Mouse (Mus musculus): ENCODE data around the gene Kcna10. TPM values are rescaled to one million over a fixed set of nuclear protein-coding genes. Genes with fewer than 3 reads are reported as not detected.
A peak's percentile ranks its signal among the peaks of the same experiment; 100 is the strongest.

Kcna10 gene
- polyA plus RNA-seq, 1 experiment from 2014 or later = not detected

DNA sequence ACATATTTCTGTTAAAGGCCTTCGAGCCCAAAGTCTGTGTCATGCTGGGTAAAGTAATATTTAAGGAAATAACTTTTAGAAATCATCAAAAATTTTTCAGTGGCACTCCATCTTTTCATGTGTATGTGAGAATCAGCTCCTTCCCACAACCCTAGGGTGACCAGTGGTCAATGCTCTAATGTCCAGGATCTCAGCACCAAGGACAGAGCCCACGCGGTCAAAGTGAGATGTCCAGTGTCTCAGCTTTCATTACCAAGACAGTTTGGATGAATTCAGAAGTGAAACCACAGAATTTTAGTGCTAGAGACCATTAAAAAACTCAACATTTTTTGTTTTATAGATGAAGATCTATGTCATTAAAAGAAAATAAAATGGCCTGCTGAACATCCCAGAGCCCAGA lies 10.9 kb upstream of the Kcna10 start:
- H3K4me1 ChIP-seq (replicated peaks; ENCODE audit: insufficient read depth, low read length) = no peaks in the 10 kb centered on the region
- no peaks in the 10 kb centered on the region for H3K36me3 ChIP-seq (ENCODE audit: insufficient read depth, low read length)
- no peak overlapping the region for H3K4me3 ChIP-seq (replicated peaks; ENCODE audit: low read depth, low read length)
- DNase-seq (ENCODE audit: low spot score) (peak; percentile 48), ATAC-seq (replicated peaks; ENCODE audit: low FRiP score, low read depth) (no peak)
- no peak for TF ChIP-seq CTCF (IDR thresholded peaks at IDR 0.05; ENCODE audit: low read depth)
- H3K27ac ChIP-seq = no peak overlapping the region
- H3K9ac ChIP-seq (ENCODE audit: low read depth, low read length) = no peak overlapping the region
- H3K4me2 ChIP-seq (ENCODE audit: low read length) = no peak overlapping the region
- H3K9me3 ChIP-seq (replicated peaks; ENCODE audit: low read length) = no peaks in the 10 kb centered on the region
- WGBS = 56% methylated on average over 3 of the region's 3 CpGs
- H3K27me3 ChIP-seq (ENCODE audit: insufficient read depth, low read length) = no peaks in the 10 kb centered on the region

- H3K9me3 ChIP-seq (replicated peaks; ENCODE audit: low read length) = no peaks in the 10 kb centered on the region
- ATAC-seq (replicated peaks; ENCODE audit: low FRiP score, low read depth) = no peak
- no peak for TF ChIP-seq CTCF (IDR thresholded peaks at IDR 0.05; ENCODE audit: low read depth)
- no peak overlapping the region for H3K27ac ChIP-seq
- no peak overlapping the region for H3K4me3 ChIP-seq (replicated peaks; ENCODE audit: low read depth, low read length)
- H3K4me1 ChIP-seq (replicated peaks; ENCODE audit: insufficient read depth, low read length) = no peaks in the 10 kb centered on the region
- DNase-seq (ENCODE audit: low spot score) = no peak
- H3K36me3 ChIP-seq (ENCODE audit: insufficient read depth, low read length) = no peaks in the 10 kb centered on the region
- WGBS = 92% methylated on average over 1 of the region's 1 CpGs
- H3K27me3 ChIP-seq (ENCODE audit: insufficient read depth, low read length) = no peaks in the 10 kb centered on the region
- no peak overlapping the region for H3K9ac ChIP-seq (ENCODE audit: low read depth, low read length)
- H3K4me2 ChIP-seq (ENCODE audit: low read length) = no peak overlapping the region
Measured at GRCm38 (mm10) chr3:107172556-107172955, 10.3 kb upstream of the Kcna10 start.

DNA sequence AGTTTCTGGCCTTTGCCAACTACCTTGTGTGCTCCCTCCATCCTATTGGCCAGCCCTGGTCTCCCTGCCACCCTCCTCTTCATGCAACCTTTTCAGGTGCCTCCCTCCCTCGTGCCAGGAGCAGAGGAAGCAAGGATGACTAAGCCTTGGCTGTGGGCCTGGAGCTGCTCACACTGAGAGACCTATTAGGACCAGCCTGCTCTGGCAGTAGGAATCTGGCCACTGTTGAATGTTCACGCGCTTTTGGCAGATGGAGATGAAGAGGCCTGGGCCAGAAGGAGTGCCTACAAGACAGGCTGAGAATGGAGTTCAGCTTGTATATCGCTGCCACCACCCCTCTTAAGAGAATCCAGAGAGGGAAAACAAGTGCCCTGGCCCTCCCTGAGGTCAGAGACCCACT lies 7.4 kb upstream of the Kcna10 start:
- no peak for DNase-seq (ENCODE audit: low spot score)
- no peak overlapping the region for H3K4me2 ChIP-seq (ENCODE audit: low read length)
- H3K27me3 ChIP-seq (ENCODE audit: insufficient read depth, low read length) = no peaks in the 10 kb centered on the region
- no peaks in the 10 kb centered on the region for H3K36me3 ChIP-seq (ENCODE audit: insufficient read depth, low read length)
- H3K4me1 ChIP-seq (replicated peaks; ENCODE audit: insufficient read depth, low read length) = no peaks in the 10 kb centered on the region
- ATAC-seq (replicated peaks; ENCODE audit: low FRiP score, low read depth) = no peak
- no peak for TF ChIP-seq CTCF (IDR thresholded peaks at IDR 0.05; ENCODE audit: low read depth)
- 65% methylated on average over 4 of the region's 4 CpGs for whole genome bisulfite sequencing
- H3K4me3 ChIP-seq (replicated peaks; ENCODE audit: low read depth, low read length) = no peak overlapping the region
- no peak overlapping the region for H3K27ac ChIP-seq
- no peaks in the 10 kb centered on the region for H3K9me3 ChIP-seq (replicated peaks; ENCODE audit: low read length)
- H3K9ac ChIP-seq (ENCODE audit: low read depth, low read length) = no peak overlapping the region

DNA sequence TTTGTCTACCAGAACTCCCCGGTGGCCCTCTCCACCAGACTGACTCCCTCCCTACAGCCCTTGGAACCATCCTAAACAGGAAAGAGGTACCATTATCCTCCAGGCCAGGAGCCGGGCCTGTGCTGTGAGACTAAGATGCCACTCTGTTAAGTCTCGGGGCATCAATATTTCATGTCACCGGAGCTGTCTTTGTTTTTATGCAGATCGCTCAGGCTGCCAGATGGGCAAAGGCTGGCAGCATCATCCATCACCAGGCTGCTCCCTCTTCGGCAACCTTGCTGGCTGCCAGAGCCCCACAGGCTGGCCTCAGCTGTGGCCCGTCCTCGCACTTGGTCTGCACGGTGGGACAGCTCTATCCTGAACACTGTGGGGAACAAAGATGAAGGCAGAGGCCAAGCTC lies 6.4 kb upstream of the Kcna10 start:
- ATAC-seq (replicated peaks; ENCODE audit: low FRiP score, low read depth) = no peak

GRCm38 (mm10) chr3:107180860-107181259 lies 2.0 kb upstream of the Kcna10 start:
- no peak for TF ChIP-seq CTCF (IDR thresholded peaks at IDR 0.05; ENCODE audit: low read depth)
- no peak overlapping the region for H3K4me3 ChIP-seq (replicated peaks; ENCODE audit: low read depth, low read length)
- no peaks in the 10 kb centered on the region for H3K9me3 ChIP-seq (replicated peaks; ENCODE audit: low read length)
- H3K27me3 ChIP-seq (ENCODE audit: insufficient read depth, low read length) = no peaks in the 10 kb centered on the region
- ATAC-seq (replicated peaks; ENCODE audit: low FRiP score, low read depth) (no peak), DNase-seq (ENCODE audit: low spot score) (no peak)
- H3K36me3 ChIP-seq (ENCODE audit: insufficient read depth, low read length) = no peaks in the 10 kb centered on the region
- no peaks in the 10 kb centered on the region for H3K4me1 ChIP-seq (replicated peaks; ENCODE audit: insufficient read depth, low read length)
- H3K4me2 ChIP-seq (ENCODE audit: low read length) = no peak overlapping the region
- no peak overlapping the region for H3K9ac ChIP-seq (ENCODE audit: low read depth, low read length)
- 73% methylated on average over 2 of the region's 2 CpGs for WGBS
- no peak overlapping the region for H3K27ac ChIP-seq

More for the DNA sequence above, 6.4 kb upstream of the Kcna10 start:
- no peaks in the 10 kb centered on the region for H3K4me1 ChIP-seq (replicated peaks; ENCODE audit: insufficient read depth, low read length)
- no peak overlapping the region for H3K9ac ChIP-seq (ENCODE audit: low read depth, low read length)
- H3K4me2 ChIP-seq (ENCODE audit: low read length) = no peak overlapping the region
- no peak overlapping the region for H3K4me3 ChIP-seq (replicated peaks; ENCODE audit: low read depth, low read length)
- 48% methylated on average over 9 of the region's 9 CpGs for WGBS
- H3K27ac ChIP-seq = no peak overlapping the region
- no peaks in the 10 kb centered on the region for H3K27me3 ChIP-seq (ENCODE audit: insufficient read depth, low read length)
- no peaks in the 10 kb centered on the region for H3K36me3 ChIP-seq (ENCODE audit: insufficient read depth, low read length)
- H3K9me3 ChIP-seq (replicated peaks; ENCODE audit: low read length) = no peaks in the 10 kb centered on the region
- no peak for DNase-seq (ENCODE audit: low spot score)
- TF ChIP-seq CTCF (IDR thresholded peaks at IDR 0.05; ENCODE audit: low read depth) = no peak

GRCm38 (mm10) chr3:107183178-107183577 lies 322 bp downstream of the Kcna10 start:
- H3K9ac ChIP-seq (ENCODE audit: low read depth, low read length) = no peak overlapping the region

DNA sequence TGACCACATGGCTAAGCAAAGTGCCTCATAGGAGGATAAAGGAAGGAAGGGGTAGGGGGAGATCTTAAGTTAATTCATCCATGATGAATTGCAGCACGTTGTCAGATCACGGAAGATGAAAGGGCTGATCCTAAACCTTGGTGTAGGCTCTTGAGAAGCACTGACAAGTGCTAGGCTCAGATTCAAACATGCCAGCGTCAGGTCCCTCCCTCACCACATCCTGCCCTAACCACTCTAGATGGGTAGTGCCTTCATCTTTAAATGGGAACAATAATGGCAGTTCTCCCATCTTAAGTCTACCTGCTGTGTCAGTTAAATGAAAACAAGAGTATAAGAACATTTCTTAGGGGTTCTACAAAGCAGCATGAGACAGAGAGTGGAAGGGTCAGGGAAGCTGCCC lies 2.7 kb downstream of the Kcna10 start:
- WGBS = 62% methylated on average over 3 of the region's 3 CpGs
- ATAC-seq (replicated peaks; ENCODE audit: low FRiP score, low read depth) = no peak
- H3K9me3 ChIP-seq (replicated peaks; ENCODE audit: low read length) = no peaks in the 10 kb centered on the region
- no peak for TF ChIP-seq CTCF (IDR thresholded peaks at IDR 0.05; ENCODE audit: low read depth)
- H3K9ac ChIP-seq (ENCODE audit: low read depth, low read length) = no peak overlapping the region
- H3K4me2 ChIP-seq (ENCODE audit: low read length) = no peak overlapping the region
- no peaks in the 10 kb centered on the region for H3K27me3 ChIP-seq (ENCODE audit: insufficient read depth, low read length)
- no peak overlapping the region for H3K4me3 ChIP-seq (replicated peaks; ENCODE audit: low read depth, low read length)
- DNase-seq (ENCODE audit: low spot score) = no peak
- no peaks in the 10 kb centered on the region for H3K4me1 ChIP-seq (replicated peaks; ENCODE audit: insufficient read depth, low read length)
- no peak overlapping the region for H3K27ac ChIP-seq
- H3K36me3 ChIP-seq (ENCODE audit: insufficient read depth, low read length) = no peaks in the 10 kb centered on the region

More at GRCm38 (mm10) chr3:107183178-107183577, 322 bp downstream of the Kcna10 start:
- DNase-seq (ENCODE audit: low spot score) (no peak), ATAC-seq (replicated peaks; ENCODE audit: low FRiP score, low read depth) (no peak)
- H3K4me1 ChIP-seq (replicated peaks; ENCODE audit: insufficient read depth, low read length) = no peaks in the 10 kb centered on the region
- H3K4me3 ChIP-seq (replicated peaks; ENCODE audit: low read depth, low read length) = no peak overlapping the region
- H3K4me2 ChIP-seq (ENCODE audit: low read length) = no peak overlapping the region
- 70% methylated on average over 3 of the region's 3 CpGs for WGBS
- no peak overlapping the region for H3K27ac ChIP-seq
- TF ChIP-seq CTCF (IDR thresholded peaks at IDR 0.05; ENCODE audit: low read depth) = no peak
- H3K9me3 ChIP-seq (replicated peaks; ENCODE audit: low read length) = no peaks in the 10 kb centered on the region
- H3K27me3 ChIP-seq (ENCODE audit: insufficient read depth, low read length) = no peaks in the 10 kb centered on the region
- no peaks in the 10 kb centered on the region for H3K36me3 ChIP-seq (ENCODE audit: insufficient read depth, low read length)

Data from kidney, postnatal 0 days (tissue).